Mouse (Mus musculus) kidney, adult 11 months (tissue): ENCODE data around the gene Rps6kb2.

Experiments used
- DNase-seq: peaks from one replicate; pipeline ENCODE4 v3.0.0; 2022

The Rps6kb2 gene

DNA sequence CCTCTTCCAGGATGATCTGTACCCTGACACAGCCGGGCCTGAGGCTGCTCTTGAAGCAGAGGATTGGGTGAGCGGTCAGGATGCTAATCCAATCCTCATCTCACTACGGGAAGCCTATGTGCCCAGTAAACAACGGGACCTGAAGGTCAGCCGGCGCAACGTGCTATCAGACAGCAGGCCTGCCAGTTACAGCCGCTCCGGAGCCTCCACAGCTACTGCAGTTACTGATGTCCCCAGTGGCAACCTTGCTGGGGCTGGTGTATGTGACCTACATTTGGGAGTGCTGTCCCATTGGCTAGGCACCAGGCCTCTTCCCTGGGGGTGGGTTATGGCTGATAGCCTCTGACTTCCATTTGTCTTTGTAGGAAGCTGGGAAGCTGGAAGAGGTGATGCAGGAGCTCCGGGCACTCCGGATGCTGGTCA is 9.9 kb downstream of the Rps6kb2 start, which contains the start of gene Ptprcap:
Ptprcap (plus strand) TSS at position 373 of the 423 bp plus-strand sequence.
- no peak for DNase-seq

DNA sequence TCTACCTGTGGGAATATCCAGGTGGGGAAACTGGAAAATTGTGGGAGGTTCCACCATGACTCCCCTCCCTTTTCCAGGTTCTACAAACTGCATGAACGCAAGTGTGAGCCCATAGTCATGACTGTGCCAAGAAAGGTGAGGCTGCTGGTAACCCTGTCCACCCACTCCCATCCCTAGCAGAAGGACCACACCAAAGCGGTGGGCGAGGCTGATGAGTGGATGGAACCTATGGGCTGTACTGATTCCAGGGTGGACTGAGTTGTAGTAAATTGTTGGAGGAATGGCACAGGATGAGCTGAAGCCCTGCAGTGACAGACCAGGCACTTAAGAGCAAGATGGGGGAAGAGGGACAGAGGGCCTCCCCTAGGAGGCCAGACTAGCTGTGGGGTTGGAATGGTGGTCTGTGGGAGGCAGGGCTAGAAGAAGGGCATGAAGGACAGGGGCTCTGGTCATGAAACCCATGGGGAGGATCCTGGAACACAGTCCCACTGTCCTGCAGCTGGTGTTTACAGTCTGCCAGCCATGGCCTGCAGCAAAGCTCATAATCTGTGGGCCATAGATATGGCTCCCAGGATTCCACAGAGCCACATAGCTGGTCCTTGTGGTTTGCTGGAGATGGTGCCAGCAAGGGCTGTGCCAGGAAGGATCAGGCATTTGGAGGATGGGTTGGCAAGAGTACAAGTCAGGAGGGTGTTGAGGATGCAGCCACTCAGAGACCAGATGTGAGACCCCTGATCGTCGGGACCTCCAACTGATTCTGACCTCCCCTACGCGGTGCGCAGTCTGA is 10.5 kb downstream of the Rps6kb2 start:
- no peak for DNase-seq

DNA sequence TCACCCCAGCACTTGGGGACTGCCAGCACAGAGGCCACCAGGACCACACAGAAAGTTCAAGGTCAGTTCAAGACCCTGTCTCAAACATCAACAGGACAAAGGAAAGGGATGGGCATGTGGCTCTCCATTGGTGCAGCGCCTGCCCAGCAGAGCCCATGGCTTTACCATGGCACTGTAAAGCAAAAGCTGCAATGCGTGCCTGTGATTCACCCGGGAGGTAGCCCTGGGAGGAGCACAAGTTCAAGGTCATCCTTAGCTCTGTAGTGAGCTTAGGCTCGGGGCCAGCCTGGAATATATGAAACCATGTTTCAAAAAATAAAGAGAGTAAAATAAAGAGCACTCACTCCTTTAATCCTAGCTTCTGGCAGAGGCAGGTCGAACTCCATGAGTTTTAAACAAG is 11.3 kb downstream of the Rps6kb2 start:
- no peak for DNase-seq

DNA sequence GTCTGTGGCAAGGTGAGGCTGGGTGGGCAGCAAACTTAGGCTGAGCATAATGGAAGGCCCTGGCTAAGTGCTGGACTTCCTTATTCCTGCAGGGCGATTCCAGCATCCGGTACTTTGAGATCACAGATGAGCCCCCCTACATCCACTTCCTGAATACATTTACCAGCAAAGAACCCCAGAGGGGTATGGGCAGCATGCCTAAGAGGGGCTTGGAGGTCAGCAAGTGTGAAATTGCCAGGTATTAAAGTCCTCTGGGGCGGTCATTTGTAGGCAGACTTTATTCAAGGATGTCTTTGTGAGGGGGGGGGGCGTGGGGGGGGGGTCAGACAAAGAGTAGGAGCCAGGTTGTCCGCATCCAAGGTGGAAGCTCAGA is 11.7 kb downstream of the Rps6kb2 start:
- DNase-seq, result no peak

GRCm38 (mm10) chr19:4150567-4151487 is 12.3 kb downstream of the Rps6kb2 start:
- DNase-seq, result no peak

DNA sequence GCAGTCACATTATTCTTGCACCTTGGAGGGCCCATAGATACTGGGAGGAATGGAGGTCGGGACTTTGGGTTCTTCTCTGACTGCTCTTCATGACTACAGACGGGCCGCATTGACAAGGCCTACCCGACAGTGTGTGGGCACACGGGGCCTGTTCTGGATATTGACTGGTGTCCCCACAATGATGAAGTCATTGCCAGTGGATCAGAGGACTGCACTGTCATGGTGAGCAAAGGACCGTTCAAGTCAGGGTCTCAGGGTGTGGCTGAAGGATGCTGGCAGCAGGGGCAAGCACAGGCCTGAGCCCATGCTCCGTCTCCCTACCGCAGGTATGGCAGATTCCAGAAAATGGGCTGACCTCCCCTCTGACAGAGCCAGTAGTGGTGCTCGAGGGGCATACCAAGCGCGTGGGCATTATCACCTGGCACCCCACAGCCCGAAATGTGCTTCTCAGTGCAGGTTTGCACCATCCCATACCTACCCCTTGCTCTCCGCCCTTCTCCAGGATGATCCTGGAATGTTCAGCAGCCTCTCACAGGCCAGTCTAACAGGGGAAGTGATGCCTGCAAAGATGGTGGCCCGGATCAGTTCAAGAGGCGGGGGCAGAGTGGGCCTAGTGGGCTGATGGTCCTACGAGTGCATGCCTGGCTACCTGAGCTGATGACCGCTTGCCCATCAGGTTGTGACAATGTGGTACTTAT is 13.2 kb downstream of the Rps6kb2 start:
- DNase-seq, result no peak

DNA sequence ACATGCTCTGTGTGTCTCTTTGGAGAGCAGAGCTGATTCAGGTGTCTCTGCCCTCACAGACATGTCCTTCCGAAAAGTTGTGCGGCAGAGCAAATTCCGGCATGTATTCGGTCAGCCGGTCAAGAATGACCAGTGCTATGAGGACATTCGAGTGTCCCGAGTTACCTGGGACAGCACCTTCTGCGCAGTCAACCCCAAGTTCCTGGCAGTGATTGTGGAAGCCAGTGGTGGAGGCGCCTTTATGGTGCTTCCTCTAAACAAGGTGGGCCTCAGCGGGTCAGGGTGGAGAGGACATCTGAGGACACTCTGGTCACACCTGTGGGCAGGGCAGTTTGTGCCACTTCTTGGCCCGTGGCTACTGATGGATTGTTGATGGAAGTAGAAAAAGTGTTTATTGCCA is 13.9 kb downstream of the Rps6kb2 start:
- no peak for DNase-seq

DNA sequence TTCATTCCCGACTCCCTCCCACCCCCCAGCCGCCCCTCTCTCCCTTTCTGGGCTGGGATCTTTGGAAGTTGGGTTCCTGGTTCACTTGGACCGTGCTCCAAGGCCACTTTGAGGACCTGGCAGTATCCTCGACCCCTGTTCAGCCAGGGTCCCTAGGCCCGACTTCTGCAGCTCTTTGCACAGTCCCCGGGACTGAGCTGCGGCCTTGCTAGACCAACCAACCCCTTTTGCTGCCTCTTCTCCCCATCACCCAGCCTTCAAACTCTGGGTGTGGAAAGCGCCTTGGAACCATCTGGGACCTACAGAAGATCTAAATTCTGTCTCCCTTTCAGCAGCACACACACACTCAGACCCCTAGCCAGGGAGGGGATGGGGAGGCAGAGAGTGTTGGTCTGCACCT is 14.3 kb downstream of the Rps6kb2 start:
- no peak for DNase-seq

DNA sequence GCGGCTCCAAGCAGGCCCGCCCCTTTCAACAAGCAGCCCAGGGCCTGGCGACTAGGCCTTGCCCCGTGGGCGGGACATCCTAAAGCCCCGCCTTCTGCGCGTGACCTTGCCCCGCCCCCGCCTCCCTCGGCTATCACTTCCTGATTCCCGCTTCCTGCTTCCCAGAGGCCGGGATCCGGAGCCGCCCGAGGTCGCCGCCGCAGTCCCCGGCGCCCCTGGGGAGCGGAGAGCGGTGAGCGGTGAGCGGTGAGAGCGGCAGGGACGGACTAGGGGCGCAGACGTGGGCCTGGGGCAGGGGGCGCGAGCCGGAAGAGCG is 14.7 kb downstream of the Rps6kb2 start, which contains the start of gene Coro1b:
Coro1b (plus strand) TSS at position 129 of the 316 bp plus-strand sequence.
- DNase-seq, result peak; percentile 96

GRCm38 (mm10) chr19:4147782-4148490 is 15.2 kb downstream of the Rps6kb2 start:
- peak; percentile 12 for DNase-seq

- DNase-seq, result no peak
Measured at GRCm38 (mm10) chr19:4147022-4147405, 16.1 kb downstream of the Rps6kb2 start.

- no peak for DNase-seq
Measured at GRCm38 (mm10) chr19:4146366-4147021, 16.7 kb downstream of the Rps6kb2 start.

DNA sequence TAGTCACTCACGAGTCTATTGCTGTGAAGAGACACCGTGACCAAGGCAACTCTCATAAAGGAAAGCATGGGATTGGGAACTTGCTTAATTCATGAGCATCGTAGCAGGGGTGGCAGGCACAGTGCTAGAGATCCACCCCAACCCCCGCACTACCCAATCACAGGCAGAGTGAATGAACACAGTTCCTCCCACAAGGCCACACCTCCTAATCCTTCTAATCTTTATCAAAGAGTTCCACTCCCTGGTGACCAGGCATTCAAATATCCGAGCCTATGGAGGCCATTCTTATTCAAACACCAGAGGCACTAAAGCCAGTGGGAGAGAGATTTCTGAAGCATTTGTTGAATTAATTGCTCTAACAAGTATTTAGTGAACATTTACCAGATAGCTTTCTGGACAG is 17.2 kb downstream of the Rps6kb2 start:
- no peak for DNase-seq

GRCm38 (mm10) chr19:4144550-4145498 is 18.3 kb downstream of the Rps6kb2 start:
- peak; percentile 39 for DNase-seq

DNA sequence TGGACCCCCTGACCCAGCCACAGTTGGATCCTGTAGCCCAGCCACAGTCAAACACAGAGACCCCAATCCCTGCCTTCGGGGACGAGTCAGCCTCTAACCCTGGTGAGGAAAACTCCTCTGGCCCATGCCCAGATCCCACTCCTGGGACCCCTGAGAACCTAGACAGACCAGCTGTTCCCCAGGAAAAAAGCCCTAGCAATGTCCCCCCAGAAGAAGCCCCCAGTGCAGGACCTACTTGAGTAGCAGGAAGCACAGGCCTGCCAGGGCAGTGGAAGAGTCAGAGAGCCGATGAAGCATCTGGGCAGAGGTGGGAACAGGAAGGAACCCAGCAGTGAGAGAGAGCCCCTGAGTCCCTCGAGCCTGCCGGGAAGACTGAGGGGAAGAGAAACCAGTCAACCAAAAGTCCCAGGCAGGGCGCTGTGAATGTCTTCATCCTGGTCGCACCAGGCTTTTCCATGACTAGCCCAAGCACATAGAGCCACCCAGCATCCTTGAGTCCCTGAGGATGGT is 19.3 kb downstream of the Rps6kb2 start, which contains the start of gene Cabp4:
Cabp4 (minus strand) TSS at position 275 of the 510 bp plus-strand sequence.
- no peak for DNase-seq

DNA sequence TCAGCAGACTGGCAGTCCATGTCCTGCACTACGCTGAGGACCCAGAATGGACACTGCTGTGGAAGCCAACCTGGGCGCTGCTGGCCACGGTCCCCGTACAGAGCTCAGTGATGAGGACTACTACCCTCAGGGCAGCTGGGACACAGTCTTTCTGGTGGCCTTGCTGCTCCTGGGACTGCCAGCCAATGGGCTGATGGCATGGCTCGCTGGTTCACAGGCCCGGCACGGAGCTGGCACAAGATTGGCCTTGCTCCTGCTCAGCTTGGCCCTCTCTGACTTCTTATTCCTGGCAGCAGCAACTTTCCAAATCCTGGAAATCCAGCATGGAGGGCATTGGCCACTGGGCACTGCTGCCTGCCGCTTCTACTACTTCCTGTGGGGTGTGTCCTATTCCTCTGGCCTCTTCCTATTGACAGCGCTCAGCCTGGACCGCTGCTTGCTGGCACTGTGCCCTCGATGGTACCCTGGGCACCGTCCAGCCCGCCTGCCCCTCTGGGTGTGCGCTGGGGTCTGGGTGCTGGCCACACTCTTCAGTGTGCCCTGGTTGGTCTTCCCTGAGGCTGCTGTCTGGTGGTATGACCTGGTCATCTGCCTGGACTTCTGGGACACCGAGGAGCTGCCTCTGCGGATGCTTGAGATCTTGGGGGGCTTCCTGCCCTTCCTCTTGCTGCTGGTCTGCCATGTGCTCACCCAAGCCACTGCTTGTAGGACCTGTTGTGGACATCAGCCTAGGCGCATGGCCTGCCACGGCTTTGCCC is 20.6 kb downstream of the Rps6kb2 start:
- peak; percentile 75 for DNase-seq

GRCm38 (mm10) chr19:4140147-4140546 is 23.0 kb downstream of the Rps6kb2 start:
- no peak for DNase-seq

DNA sequence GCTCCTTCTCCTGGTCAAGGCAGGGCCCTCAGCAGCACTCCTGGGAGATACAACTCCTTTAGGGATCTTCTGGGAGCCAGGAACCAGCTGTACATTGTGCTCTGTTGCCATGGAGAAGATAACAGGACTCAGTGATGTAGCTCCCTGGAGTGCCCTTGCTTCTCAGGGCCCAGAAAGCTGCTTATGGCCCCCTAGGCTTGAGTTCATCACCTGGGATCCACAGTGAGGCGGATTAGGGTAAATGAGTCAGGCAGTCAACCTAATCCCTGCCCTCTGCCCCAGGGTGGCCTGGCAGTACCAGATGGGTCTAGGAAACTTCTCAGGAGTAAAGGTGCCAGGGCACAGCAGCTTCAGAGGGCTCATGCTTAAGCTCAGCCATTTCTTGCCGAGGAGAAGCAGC is 23.7 kb downstream of the Rps6kb2 start, which contains the start of gene Gpr152:
Gpr152 (plus strand) TSS at position 342 of the 400 bp plus-strand sequence.
- no peak for DNase-seq

DNA sequence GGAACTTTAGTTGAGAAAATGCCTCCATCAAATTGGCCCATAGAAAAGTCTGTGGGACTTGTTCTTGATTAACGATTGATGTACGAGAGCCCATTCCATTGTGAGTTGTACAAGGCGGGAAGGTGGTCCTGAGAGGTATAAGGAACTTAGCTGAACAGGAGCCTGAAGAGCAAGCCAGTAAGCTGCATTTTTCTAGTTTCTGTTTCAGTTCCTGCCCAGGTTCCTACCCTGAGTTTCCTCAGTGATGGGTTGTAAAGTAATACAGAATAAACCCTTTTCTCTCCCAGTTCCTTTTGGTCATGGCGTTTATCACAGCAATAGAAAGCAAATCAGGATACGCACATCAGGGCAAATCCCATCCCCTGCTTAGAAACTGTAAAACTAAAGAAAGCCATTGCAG is 25.2 kb downstream of the Rps6kb2 start:
- no peak for DNase-seq

- DNase-seq, result no peak
Measured at GRCm38 (mm10) chr19:4136463-4136862, 26.7 kb downstream of the Rps6kb2 start.
